Mouse (Mus musculus) c-Kit-positive CD71-positive TER-119-positive erythroid progenitor cells, embryonic 14.5 days (primary cell): ENCODE measurements at regions not wholly inside any gene's neighbourhood (a gene's known extent, or its start where the extent isn't known, plus 50 kb on each side); places are given as distances from the start of the nearest gene placed in this dataset.

ENCODE experiments used
- DNase-seq: peaks from one replicate; pipeline ENCODE4 v3.0.0-alpha.2; 2013; ENCODE audit warnings: low spot score

DNA sequence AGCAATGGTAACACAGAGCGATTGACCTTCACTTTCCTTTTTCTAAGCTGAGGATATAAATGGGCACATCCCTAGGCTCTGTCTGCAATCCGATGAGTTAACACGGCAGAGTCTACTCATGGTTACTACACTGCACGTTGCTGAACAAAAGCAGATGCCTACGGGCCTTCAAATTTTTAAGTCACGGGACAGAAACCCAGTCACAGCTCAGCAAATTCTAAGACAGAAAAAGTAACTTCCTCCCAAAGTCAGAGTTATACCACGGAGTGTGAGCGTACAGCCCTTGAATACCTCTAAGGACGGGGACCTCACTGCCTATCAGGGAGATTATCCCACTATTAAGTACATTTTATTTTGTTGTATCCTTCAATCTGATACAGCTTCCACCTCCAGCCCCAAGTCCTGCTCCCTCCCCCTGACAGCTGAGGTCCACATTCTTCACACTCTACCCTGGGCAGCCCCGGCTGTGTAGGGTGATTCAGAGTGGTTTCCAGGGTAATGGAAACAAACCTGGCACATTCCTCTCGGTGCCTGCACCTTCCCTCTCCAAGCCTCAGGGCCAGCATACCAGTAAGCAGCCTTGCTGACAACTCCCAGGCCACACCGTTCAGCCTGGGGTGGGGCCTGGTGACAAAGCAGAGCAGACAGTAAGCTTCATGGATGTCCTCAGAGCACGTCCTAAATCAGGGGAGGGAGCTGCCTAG is 90.2 kb upstream of the Zfp703 start:
- no peak for DNase-seq

DNA sequence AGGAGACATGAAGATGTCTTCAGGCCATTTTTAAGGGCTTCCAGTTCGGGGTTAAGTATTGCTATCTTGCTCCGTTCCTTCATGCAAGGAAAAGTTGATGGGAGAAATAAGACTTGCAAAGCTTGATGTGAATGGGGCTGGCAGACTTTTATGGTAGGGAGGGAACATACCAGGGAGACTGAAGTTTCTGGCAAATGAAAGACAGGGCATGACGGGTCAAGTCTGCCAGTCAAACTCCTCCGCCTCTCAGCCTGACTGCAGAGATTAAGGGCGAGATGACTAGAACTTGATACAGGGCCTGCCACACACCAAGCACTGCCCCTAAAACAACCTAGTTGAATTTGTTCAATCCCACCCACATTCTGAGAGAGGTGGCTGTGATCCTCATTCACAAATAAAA is 89.6 kb upstream of the Zfp703 start:
- DNase-seq, result no peak

DNA sequence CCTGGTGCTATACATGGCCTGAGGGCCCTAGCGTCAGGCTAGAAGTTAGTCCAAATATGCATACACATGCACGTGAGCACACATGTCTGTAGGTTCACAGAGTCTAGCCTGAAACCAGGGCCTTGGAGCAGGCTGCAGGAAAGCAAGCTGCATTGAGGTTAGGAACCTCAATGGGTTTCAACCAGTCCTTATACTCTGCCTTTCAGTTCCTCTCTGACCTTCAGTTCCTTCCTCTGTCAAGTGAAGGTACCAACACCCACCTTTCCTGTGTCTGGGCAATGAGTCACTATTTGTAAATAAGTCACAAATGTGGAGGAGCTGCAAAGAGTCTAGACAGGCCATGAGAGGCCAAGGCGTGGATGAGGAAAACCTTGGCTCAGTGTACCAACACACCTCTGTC is 89.1 kb upstream of the Zfp703 start:
- DNase-seq, result no peak

DNA sequence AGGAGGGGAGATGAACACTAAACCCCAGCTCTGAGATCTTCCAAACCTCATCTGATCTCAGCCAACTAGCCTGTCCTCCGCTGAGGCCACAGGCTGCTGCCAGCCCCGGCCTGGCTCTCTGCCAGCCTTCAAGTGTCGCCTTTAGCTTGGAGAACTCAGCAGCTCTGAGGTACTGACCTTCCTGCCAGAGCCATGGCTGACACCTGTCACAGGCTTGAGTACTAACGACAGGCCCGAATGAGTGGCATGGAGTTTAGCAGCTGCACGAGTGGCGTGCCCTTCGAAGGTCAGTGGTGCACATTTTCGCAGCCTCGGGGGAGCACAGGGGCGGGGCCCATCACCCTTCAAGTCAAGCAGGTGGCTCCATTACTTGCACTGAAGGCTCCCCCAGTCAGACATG is 85.2 kb upstream of the Zfp703 start:
- no peak for DNase-seq

DNA sequence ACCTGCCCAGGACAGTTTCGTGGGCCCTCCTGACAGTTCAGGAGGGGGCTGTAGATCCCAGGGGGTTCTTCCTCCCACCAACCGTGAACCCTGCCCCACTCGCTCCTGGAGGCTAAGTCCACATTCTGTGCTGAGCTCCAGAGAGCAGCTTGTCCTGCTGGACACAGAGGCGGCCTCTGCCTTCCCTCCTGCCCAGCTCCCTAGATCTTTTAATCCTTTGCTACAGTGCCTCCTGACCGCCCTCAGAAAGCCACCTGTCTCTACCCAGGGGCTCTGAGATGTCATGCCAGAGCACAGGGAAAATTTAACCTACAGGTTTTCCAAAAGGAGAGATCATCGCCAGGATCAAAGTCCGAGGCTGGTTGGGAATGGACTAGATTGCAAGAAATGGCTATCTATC is 84.7 kb upstream of the Zfp703 start:
- DNase-seq, result no peak

DNA sequence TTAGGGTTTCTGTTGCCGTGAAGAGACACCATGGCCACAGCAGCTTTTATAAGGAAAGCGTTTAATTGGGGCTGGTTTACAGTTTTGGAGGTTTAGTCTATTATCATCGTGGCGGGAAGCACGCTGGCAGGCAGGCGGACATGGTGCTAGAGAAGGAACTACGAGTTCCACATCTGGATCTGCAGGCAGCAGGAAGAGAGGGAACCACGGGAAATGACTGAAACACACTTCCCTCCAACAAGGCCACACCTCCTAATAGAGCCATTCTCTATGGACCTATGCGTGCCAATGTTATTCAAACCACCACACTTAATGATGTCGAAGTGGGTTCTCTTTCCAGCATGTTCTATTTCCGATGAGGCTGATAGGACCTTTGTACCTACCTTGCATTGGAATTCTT is 81.3 kb upstream of the Zfp703 start:
- DNase-seq, result no peak

DNA sequence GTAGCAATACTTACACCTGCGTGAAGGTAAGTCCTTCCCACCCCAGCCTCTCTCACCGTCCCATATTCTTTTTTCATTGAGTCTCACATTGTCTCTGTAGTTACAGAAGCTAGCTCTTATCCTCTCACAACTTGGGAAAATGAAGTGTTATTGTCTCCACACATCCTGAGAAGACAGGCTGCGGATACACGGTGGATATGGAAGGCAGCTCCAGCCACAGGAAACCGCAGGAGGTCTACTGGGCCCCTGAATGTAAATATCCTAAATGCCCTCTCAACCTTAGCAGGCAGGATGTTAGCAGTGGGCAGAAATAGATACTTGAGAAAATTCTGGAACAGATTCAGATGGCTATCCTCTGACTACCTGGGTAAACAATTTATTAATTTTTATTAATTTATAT is 73.8 kb upstream of the Zfp703 start:
- DNase-seq, result no peak

DNA sequence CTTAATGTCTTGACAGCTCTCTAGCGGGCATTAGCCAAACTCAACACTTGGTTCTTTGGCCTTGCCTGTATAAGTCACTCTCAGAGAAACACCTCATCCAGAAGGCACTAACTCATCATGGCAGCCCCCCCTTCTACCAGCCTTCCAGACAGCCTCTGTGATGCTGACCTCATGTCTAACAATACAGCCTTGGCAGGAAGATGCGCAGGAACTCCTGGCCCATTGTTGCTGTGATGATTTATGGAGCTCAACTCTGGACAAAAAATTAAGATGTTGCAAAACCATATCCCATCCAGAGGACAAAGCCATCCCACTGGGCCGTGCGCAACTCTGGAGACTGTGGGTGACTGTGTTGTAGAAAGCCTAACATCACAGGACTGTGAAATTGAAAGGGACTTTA is 70.9 kb upstream of the Zfp703 start:
- DNase-seq, result no peak

DNA sequence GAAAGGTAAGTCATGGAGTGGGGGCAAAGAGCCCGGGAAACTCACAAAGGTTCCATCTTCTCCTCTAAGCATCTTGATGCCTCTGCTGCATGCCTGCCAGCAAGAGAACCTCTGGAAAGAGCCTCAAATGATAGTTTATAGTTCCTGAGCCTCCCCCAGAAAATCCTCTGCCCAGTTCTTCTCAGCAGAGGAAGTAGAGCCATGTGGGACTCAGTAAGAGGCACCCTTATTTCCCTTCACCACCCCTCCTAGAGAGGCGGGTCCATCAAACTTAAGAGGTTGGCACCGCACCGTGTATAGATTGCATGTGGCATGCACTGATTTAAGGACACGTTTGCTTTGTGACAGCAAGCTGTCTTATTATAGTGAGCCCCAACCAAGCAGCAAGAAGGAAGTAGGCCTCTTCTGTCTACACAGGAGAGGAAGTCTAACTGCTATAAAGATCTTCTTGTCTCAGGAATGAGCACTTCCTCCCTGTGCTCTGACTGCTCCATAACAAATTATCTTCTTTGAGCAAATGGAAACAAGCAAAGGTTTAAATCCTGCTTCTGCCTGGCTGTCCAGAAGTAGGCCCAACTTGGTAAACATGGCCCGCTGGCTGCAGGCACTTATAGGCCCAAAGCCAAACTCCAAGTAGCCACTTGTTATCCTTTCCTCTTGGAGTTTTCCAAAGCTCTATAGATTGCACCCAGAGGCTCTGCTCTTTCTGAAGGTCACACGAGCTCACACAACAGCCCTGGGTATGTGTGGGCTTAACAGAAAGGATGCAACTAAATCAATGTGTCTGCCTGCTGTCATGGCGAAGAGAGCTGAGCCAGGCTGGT is 69.6 kb upstream of the Zfp703 start:
- no peak for DNase-seq

DNA sequence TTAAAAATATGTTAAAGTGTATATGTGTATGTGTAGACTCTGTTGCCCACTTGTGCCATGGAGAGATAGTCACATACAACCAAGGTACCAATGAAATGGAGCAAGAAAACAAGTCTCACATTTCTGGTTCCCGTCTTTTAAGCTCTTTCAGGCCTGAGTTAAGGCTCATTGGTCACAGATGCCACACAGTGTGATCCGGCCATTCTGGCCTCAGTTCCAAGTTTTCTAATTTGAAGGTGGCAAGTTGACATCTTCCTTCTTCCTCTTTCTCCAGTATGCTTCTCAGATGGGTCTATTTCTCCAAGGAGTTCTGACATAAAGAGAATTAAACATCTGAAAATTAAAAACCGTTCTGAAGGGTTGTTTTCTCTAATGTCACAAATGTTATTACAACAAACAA is 66.9 kb upstream of the Zfp703 start:
- DNase-seq, result no peak

DNA sequence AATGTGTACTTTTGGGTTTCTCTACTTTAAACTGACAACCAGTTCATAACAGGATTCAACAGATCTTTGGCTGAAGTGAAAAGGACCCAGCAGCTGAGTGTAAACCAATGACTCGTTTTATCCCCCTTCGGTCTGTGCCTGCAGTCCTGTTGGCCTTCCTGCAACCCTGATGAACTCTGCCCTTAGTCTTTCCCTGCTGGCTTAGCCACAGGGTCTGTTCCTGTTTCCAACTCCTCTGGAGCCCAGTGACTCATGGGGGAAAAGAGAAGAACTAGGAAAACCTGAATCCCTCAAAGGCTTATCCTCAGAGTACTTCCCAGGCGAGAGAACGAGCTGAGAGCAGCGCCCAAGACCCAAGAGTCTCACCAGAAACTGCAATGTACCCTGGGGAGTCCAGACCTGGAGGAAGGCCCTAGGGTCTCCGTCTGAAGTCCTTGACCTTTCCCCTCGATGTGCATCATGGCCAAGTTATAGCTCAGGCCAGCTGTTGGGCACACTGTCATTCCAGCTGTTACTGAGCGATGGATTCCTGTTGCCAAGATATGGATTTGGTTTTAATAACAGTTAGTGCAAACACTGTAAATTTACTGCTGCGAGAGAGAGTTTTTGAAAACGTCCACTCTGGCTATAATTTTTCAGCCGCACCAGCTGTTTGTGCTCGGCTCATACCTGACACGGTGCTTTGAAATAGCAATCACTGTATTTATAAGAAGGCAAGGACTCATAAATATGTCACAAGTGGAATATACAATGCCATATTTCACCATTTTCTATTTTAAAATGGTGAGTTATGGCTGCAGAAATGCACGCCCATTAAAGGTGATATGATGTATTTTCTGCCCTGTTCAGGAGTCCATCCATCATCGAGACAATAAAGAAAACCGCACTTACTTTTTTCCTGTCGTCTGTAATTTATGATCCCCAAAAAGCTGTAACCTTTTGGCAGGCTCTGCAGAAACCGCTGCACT is 63.3 kb upstream of the Zfp703 start:
- DNase-seq, result no peak

DNA sequence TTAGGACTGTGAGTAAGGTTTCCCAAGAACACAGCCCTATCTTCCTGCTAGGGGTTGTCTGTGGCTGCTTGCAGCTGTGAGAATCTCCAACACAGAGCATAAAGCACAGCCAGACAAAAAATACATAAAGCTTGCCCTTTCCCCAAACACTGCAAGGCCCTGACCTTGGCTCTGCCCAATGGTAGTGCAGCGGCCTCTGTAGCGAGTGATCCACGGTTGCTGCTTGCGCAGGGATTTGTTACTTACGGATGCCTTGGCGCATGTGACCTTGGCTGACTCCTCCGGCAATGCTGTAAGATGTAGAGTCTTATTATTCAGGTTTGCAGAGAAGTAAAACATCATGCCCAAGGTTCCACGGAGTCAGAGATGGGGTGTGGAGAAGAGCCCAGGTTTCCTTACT is 61.4 kb upstream of the Zfp703 start:
- no peak for DNase-seq

DNA sequence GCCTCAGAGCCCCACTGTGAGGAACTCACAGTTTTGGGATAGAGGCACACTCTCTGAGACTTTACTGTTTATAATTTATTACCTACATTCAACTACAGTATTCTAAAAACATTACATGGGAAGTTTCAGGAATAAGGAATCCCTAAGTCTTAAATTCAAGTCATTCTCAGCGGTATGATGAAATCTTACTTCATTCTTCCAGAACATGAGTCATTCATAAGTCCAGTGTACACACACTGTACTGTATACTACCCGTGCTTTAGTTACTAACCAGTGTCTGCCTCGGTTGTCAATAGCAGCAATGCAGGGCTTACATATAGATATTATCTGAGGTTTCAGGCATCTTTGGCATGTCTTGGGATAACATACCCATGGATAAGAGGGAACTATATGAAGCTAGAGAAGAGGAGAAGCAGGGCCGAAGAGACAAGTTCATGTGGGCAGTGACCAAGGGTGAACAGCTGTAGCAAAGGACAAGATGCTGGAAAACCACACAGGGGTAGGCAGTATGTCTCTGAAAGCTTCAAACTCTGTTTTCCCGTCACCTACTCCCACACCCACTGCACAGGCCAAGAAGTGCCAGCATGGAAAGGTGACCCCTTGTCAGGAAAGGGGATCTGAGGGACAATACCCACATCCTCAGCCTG is 55.5 kb upstream of the Zfp703 start:
- no peak for DNase-seq

DNA sequence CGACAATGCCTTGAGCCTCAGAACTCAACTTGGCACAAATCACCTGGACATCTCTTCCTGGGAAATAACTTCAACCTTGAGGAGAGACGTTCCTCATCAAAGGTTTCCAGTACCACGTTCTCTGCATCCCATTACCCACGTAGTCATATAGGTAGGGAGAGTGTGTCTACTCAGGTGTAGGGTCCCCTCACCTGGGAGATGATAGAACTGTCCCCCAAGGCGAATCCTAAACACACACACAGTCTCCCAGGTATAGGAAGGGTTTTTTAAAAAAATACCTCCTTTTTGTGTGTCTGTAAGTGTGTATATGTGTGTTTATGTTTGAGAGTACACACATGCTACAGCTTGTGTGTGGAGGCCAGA is 55.0 kb upstream of the Zfp703 start:
- no peak for DNase-seq

DNA sequence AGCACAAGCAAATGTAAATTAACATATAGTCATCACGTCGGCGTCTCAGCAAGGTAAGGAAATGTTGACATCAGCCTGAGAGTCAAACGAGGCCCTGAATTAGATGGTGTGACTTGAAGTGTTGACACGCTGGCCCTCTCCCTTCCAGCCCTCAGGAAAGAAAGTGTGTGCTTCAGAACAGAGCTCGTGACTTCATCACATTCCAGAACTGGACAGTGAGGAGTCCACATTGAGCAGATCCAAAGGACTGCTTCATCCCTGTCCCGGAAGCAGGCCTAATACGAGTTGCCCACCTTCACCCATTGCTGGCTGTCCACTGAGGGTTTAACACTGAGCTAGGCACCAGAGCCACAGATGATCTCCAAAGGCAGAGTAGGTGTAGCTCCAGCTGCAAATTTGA is 54.0 kb upstream of the Zfp703 start:
- DNase-seq, result no peak
